Mouse (Mus musculus) cerebellum, adult 2 months (tissue): ENCODE data around the gene Hat1. TPM values are rescaled to one million over a fixed set of nuclear protein-coding genes. Genes with fewer than 3 reads are reported as not detected.

Experiments
- DNase-seq, 2 experiments: peaks; one replicate each; pipeline ENCODE4 v3.0.0; 2021
- H3K27ac ChIP-seq: fragments of 200-500 bp; 2 replicates; pipeline ENCODE4 v1.5.1; 2012; ENCODE audit warnings: low read length, control low read depth, inconsistent platforms; ENCODE audit not compliant: insufficient read depth
- H3K27me3 ChIP-seq: fragments of 200-500 bp; 2 replicates; pipeline ENCODE4 v1.6.1; 2012; ENCODE audit warnings: inconsistent platforms, mild to moderate bottlenecking, low read length, moderate library complexity; ENCODE audit not compliant: control insufficient read depth, insufficient read depth
- H3K4me1 ChIP-seq: fragments of 200-500 bp; 2 replicates; pipeline ENCODE4 v1.6.1; 2011; ENCODE audit warnings: low read length; ENCODE audit not compliant: control insufficient read depth, insufficient read depth
- H3K4me3 ChIP-seq: fragments of 200-500 bp; replicated peaks from 2 replicates; pipeline ENCODE3; 2011; ENCODE audit warnings: mild to moderate bottlenecking, low read depth, low read length, control low read depth; ENCODE audit not compliant: insufficient read depth
- CTCF ChIP-seq: fragments of 200-500 bp; IDR thresholded peaks from 2 replicates; pipeline ENCODE4 v1.5.1; 2011; ENCODE audit warnings: low read depth, mild to moderate bottlenecking, control low read depth, low read length, moderate library complexity, borderline replicate concordance; ENCODE audit not compliant: insufficient read depth
- POLR2A ChIP-seq: fragments of 200-500 bp; IDR thresholded peaks from 2 replicates; pipeline ENCODE4 v1.6.1; 2011; ENCODE audit warnings: low read length, control low read depth, borderline replicate concordance; ENCODE audit not compliant: insufficient read depth
- WGBS: fragments of 180-500 bp; shearing (Covaris S2); methylation state at CpG from one replicate; pipeline ENCODE4 v1.1.7; 2018; 5-methylcytosine and 5-hydroxymethylcytosine counted together
- polyA plus RNA-seq: library from polyadenylated mRNA; depleted of rRNA; stranded (reverse); fragments of >200 nt; gene quantifications from 2 replicates; pipeline ENCODE4 v1.2.3, GENCODE M21; 2012; rRNA removed

Gene Hat1
- 23.5 and 24.0 TPM in 2 replicates for polyA plus RNA-seq

DNA sequence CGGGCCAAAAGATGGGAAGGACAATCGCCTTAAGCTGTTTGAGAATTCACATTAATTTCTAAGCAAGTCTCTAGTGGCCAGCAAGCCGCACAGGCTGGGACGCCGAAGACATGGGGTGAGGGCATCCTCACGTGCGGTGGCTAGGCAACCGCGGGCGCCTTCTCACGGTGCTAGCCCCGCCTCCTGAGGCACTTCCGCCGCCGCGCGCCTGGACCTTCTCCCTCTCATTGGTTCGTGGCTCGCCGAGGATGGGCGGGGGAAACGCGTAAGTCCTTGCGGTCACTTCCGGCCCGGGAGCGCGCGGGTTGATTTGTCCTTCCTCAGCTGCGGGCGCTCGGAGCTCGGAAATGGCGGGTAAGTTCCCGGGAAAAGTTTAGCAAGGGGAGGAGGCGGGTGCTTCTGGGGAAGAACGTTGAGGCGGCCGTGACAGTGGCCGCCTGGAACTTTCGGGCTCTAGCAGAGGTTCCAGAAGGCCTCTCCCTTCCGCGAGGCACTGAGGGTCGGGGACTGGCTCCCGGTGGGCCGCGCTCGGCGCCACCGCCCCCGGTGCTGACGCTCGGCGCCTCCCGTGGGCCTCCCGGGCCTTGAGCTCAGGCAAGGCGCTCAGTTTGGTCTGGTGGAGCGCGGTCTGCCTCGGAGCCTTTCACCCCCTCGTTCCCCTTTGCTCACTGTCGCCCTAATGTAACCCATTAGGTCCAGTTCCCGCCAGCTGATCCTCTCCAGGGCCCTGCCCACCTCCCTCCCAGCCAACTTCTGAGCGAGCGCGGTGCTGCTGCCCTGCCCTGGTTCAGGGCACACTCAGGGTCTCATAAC is at the start of gene Hat1:
TSS of gene Hat1 (plus strand) at position 8 of the 813 bp plus-strand sequence.
- peak within 1 kb of the TSS; percentile 83 for H3K4me3 ChIP-seq
- TF ChIP-seq CTCF (no peak), POLR2A (peak; percentile 44; the same call in 1 of the 2 replicates)
- H3K27ac ChIP-seq: no peak within 1 kb of the TSS
- H3K27me3 ChIP-seq: no peaks in the 10 kb centered on the region
- DNase-seq: peak; percentile 94
- under 1% methylated on average over 66 of the region's 66 CpGs for WGBS
- H3K4me1 ChIP-seq: no peaks in the 10 kb centered on the region

DNA sequence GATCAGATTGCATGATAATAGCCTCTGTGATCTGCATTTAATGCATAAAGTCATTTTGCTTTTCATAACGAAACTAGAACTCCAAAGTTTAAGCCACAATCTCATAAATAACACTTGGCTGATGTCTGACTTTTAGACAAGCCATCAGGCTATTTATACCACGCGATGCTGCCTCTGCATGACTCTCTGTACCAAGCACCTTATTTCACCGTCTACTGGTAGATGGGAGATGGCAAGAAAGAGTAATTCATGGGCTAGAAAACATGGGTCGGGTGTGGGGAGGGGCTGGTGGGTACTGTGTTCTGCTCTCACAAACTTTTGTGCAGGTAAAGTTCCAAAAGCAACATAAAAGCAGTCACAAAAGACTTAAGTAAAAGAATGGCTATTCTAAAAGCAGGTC is 48.6 kb upstream of the Hat1 start:
- TF ChIP-seq POLR2A (no peak), CTCF (no peak)
- WGBS: 60% methylated on average over 5 of the region's 5 CpGs

DNA sequence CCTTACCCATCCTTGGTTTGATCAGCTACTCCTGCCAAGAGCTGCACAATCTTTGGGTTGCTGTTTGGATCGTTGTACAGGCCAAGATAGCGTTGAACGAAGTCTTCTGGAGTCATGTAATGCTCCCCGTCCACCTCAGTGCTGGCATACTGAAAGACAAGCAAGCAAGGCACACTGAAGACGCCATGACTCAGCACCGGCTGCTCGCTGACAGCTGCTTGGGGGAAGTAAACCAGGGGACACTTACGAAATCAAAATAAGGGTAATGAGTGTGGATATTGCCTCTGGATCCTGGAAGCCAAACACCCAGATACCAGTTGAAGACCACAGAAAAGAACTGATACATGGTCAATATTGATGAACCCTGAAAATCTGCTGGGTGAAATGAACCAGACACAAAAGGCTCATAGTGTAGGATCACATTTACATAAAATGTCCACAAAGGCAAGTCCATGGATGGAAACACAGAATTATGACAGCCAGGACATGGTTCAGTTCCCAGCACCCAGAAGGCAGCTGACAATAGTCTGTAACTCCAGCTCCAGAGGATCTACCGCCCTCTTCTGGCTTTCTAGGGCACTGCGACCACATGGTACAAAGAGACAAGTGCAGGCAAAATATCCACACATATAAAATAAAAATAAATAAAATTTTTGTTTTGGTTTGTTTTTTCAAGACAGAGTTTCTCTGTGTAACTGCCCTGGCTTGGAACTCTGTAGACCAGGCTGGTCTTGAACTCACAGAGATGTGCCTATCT is 44.7 kb upstream of the Hat1 start:
- H3K27me3 ChIP-seq: no peaks in the 10 kb centered on the region
- no peak for DNase-seq
- H3K4me1 ChIP-seq: peaks cover 6% of the 10 kb centered on the region
- no peak for TF ChIP-seq CTCF
- no peak for TF ChIP-seq POLR2A
- H3K4me3 ChIP-seq: no peak overlapping the region
- WGBS: 95% methylated on average over 10 of the region's 10 CpGs
- no peak overlapping the region for H3K27ac ChIP-seq

More for the DNA sequence above, 48.6 kb upstream of the Hat1 start:
- DNase-seq: no peak
- no peaks in the 10 kb centered on the region; the same call in 1 of the 2 replicates for H3K4me1 ChIP-seq
- no peak overlapping the region for H3K4me3 ChIP-seq
- no peaks in the 10 kb centered on the region for H3K27me3 ChIP-seq
- no peak overlapping the region for H3K27ac ChIP-seq

DNA sequence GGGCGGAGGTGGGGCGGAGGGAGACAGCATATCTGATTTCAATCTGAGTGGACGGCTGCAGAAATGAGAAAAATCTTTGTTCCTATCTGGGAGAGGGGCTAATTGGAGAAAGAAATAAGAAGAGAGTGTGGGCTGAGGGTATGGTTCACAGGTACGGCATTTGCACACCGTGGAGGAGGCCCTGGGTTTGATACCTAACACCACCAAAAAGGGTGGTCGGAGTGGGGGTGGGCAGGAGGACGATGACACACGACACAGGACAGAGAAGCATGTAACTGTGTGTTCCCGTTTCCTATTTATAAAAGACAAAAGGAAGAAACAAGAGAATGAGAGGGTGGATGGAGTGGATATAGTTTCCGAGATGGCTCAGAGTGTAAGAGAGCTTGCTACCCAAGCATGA is 41.6 kb upstream of the Hat1 start:
- Histone ChIP-seq H3K27ac (no peak overlapping the region), H3K4me1 (peaks cover 6% of the 10 kb centered on the region), H3K4me3 (no peak overlapping the region), H3K27me3 (no peaks in the 10 kb centered on the region)
- DNase-seq: no peak
- TF ChIP-seq CTCF (no peak), POLR2A (no peak)
- WGBS: 92% methylated on average over 10 of the region's 10 CpGs

DNA sequence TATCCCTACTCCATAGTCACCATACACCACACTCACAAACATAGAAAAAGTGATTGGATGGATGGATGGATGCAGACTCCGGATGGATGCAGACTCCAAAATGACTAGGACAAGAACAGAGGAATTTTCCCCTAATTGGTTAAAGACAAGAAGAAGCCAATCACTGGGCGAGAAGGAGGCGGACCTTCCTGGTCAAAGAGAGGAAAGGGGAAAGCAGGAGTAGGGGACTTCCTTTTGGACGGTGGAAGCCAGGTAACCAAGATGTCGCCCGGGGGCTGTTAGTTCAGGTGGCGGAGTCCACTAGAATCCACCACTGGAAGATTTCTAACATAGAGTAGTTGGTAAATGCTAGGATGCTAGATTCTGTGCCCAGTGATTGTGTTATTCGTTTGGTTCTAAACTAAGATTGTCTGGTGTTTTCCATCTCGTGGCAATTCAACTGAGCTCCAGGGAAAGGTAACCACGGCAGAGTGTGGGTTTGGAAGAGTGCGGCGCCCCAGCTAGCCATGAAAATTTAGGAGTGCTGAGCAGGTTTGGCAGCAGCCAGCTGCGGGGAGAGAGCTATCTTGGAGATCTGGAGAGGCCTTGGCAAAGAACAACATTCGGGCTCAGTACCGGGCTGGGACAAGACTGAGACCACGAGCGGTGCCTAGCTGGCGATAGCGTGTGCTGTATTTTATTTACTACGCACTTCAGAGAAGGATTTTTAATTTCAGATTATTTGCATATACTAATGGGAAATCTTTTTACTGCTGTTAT is 40.8 kb upstream of the Hat1 start:
- Histone ChIP-seq H3K4me1 (peaks cover 6% of the 10 kb centered on the region), H3K27me3 (no peaks in the 10 kb centered on the region), H3K27ac (no peak overlapping the region), H3K4me3 (no peak overlapping the region)
- WGBS: 85% methylated on average over 20 of the region's 20 CpGs
- no peak for DNase-seq
- TF ChIP-seq POLR2A (no peak), CTCF (no peak)

- TF ChIP-seq POLR2A (no peak), CTCF (no peak)
- Histone ChIP-seq H3K4me1 (peaks cover 14% of the 10 kb centered on the region), H3K4me3 (no peak overlapping the region), H3K27me3 (no peaks in the 10 kb centered on the region), H3K27ac (no peak overlapping the region)
- WGBS: 55% methylated on average over 2 of the region's 2 CpGs
- no peak for DNase-seq
These were observed 39.2 kb upstream of the Hat1 start for GRCm38 (mm10) chr2:71349511-71349910.

DNA sequence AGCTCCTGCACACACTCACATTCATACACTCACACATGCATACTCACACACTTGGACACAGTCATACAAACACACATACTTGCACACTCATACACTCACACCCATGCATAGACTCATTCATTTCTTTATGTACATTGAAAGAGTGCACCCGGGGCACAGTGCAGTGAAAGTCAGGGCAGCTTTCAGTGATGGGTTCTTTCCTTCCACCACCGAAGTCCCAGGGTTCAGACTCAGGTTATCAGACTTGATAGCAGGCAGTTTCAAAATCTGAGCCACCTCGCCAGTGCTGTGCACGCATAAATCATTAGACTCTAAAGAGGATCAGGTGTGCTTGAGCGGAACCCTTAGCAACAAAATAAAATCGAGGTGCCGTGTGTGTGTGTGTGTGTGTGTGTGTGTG is 38.6 kb upstream of the Hat1 start:
- Histone ChIP-seq H3K27me3 (no peaks in the 10 kb centered on the region), H3K4me1 (peaks cover 14% of the 10 kb centered on the region), H3K4me3 (no peak overlapping the region), H3K27ac (no peak overlapping the region)
- WGBS: 83% methylated on average over 7 of the region's 7 CpGs
- TF ChIP-seq POLR2A (no peak), CTCF (no peak)
- no peak for DNase-seq
